Mouse (Mus musculus): ENCODE measurements around the gene Gm9945. TPM values are rescaled to one million over a fixed set of nuclear protein-coding genes. Genes with fewer than 3 reads are reported as not detected.

Gene Gm9945
- polyA plus RNA-seq, 2 experiments, result not detected

DNA sequence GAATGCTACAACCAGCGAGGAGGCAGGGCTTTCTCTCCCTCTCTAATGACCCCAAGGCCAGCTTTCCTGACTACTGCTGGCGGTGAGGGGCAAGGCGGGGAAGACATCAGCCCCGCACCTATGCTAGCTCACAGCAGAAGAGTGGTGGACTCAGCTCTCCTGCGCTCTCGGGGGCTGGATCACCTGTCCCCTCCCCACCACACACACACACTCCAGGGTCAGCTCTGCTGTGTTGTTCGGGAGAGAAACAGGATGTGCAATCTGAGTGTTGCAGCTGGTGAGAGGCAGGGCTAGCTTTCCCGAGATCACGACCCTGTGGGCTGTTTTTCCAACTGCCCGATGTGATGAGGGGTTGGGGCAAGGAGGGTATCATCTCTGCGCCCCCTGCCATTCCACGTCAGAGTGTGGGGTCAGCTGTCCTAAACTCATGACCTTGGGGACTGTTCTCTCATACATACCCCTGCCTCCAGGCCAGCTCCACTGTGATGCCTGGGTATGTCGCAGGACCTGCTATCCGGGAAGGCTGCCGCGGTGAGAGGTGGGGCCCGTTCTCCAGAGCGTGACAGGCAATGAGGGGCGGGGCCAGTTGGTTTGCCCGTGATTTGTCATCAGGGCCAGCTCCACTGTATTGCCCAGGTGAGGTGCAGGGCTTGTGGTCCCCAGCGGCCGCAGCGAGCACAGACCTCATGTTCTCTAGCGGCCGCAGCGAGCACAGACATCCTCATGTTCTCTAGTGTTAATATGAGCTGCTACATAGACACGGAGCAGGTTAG is 7.0 kb downstream of the Gm9945 start:
- no peak for TF ChIP-seq POLR2A (IDR thresholded peaks at IDR 0.05; ENCODE audit: borderline replicate concordance, extremely low read depth, insufficient read depth, insufficient read length)
- no peak overlapping the region; the same call in 1 of the 2 replicates for H3K9ac ChIP-seq (ENCODE audit: low read depth, low read length, severe bottlenecking)
- H3K9me3 ChIP-seq (ENCODE audit: control insufficient read depth, low read length), result no peaks in the 10 kb centered on the region
- no peaks in the 10 kb centered on the region for H3K36me3 ChIP-seq (ENCODE audit: control insufficient read depth, insufficient read depth, low read length)
- 9% methylated on average over 27 of the region's 27 CpGs for WGBS
- DNase-seq (ENCODE audit: low spot score) (no peak), ATAC-seq (ENCODE audit: low FRiP score, low read depth) (no peak)
- H3K4me1 ChIP-seq (ENCODE audit: control insufficient read depth, insufficient read depth, low read length), result 0 out of 2 replicates have a peak, but pooled peaks cover 6% of the 10 kb centered on the region
- peaks cover 7% of the 10 kb centered on the region; the same call in 1 of the 2 replicates for H3K27me3 ChIP-seq (ENCODE audit: control insufficient read depth, insufficient read depth, low read length)
- peak overlapping the region; percentile 23 for H3K4me3 ChIP-seq (replicated peaks; ENCODE audit: low read length)
- H3K4me2 ChIP-seq (replicated peaks; ENCODE audit: low read depth, low read length, severe bottlenecking), result peak overlapping the region; percentile 40
- no peak overlapping the region for H3K27ac ChIP-seq (replicated peaks; ENCODE audit: low read depth, low read length)

DNA sequence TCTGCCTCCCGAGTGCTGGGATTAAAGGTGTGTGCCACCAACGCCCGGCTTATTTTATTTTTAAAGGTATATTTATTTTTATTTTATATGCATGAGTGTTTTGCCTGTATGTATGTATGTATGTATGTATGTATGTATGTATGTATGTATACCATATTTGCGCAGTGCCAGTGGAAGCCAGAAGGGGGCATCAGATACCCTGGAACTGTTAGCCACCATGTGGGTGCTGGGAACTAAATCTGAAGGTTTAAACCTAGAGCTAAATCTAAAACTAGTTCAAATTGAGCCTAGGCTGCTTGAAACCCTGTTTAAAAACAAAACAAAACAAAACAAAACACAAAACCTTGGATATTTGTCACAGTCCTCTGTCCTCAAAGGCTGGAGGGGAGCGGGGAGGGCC is 9.0 kb downstream of the Gm9945 start:
- Histone ChIP-seq H3K27ac (replicated peaks; ENCODE audit: low read depth, low read length) (no peak overlapping the region), H3K9ac (ENCODE audit: low read depth, low read length, severe bottlenecking) (no peak overlapping the region), H3K4me2 (replicated peaks; ENCODE audit: low read depth, low read length, severe bottlenecking) (no peak overlapping the region), H3K27me3 (ENCODE audit: control insufficient read depth, insufficient read depth, low read length) (peaks cover 7% of the 10 kb centered on the region; the same call in 1 of the 2 replicates), H3K4me3 (replicated peaks; ENCODE audit: low read length) (no peak overlapping the region), H3K4me1 (ENCODE audit: control insufficient read depth, insufficient read depth, low read length) (0 out of 2 replicates have a peak, but pooled peaks cover 6% of the 10 kb centered on the region), H3K36me3 (ENCODE audit: control insufficient read depth, insufficient read depth, low read length) (no peaks in the 10 kb centered on the region), H3K9me3 (ENCODE audit: control insufficient read depth, low read length) (no peaks in the 10 kb centered on the region)
- TF ChIP-seq POLR2A (IDR thresholded peaks at IDR 0.05; ENCODE audit: borderline replicate concordance, extremely low read depth, insufficient read depth, insufficient read length), result no peak
- no peak for DNase-seq (ENCODE audit: low spot score)
- 95% methylated on average over 5 of the region's 5 CpGs for WGBS
- no peak for ATAC-seq (ENCODE audit: low FRiP score, low read depth)

DNA sequence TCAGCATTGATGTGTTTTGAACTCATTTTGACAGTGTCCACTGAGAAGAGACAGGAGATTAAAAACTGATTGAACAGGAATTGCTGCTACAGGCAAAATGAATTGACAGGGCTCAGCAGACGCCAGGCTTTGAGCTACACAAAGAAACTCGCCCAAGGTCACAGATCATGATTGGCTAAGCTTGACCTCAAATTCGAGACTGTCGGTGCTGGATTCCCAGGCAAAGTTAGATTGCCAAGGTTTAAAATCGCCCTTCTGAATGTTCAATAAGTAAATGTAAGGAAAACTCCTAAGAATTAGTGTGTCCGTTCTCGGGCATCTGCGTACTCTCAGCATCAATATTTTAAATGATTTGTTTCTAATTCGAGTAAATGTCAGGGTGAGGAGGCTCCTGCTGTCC is 9.5 kb downstream of the Gm9945 start:
- DNase-seq (ENCODE audit: low spot score), result no peak
- Histone ChIP-seq H3K9ac (ENCODE audit: low read depth, low read length, severe bottlenecking) (no peak overlapping the region), H3K27me3 (ENCODE audit: control insufficient read depth, insufficient read depth, low read length) (peaks cover 7% of the 10 kb centered on the region; the same call in 1 of the 2 replicates), H3K9me3 (ENCODE audit: control insufficient read depth, low read length) (no peaks in the 10 kb centered on the region), H3K27ac (replicated peaks; ENCODE audit: low read depth, low read length) (no peak overlapping the region), H3K4me3 (replicated peaks; ENCODE audit: low read length) (no peak overlapping the region), H3K36me3 (ENCODE audit: control insufficient read depth, insufficient read depth, low read length) (no peaks in the 10 kb centered on the region), H3K4me1 (ENCODE audit: control insufficient read depth, insufficient read depth, low read length) (0 out of 2 replicates have a peak, but pooled peaks cover 6% of the 10 kb centered on the region), H3K4me2 (replicated peaks; ENCODE audit: low read depth, low read length, severe bottlenecking) (no peak overlapping the region)
- no peak for TF ChIP-seq POLR2A (IDR thresholded peaks at IDR 0.05; ENCODE audit: borderline replicate concordance, extremely low read depth, insufficient read depth, insufficient read length)
- ATAC-seq (ENCODE audit: low FRiP score, low read depth), result no peak
- 88% methylated on average over 9 of the region's 9 CpGs for WGBS

DNA sequence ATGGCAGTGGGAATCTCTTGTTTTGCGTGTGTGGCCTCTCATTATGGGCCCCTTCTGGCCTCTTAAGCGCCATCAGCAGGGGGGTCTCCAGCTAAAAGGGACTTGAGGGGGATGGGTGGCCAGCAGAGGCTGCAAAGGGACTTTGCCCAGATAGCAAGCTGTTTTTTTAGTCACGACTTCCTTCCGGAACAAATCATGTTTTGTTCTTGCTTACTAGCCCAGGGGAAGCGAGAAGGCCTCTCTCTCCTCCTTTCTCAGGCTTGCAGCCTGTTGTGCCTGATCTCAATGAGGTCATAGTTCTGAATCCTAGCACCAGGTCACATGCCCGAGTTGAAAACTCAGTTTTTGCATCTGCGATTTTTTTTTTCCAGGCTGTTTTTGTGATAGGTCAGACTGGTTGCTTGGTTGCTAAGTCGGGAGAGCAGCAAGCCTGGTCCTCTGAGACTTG is 12.0 kb downstream of the Gm9945 start:
- H3K27me3 ChIP-seq (ENCODE audit: control insufficient read depth, insufficient read depth, low read length), result peaks cover 5% of the 10 kb centered on the region; the same call in 1 of the 2 replicates
- H3K36me3 ChIP-seq (ENCODE audit: control insufficient read depth, insufficient read depth, low read length), result no peaks in the 10 kb centered on the region
- H3K4me3 ChIP-seq (replicated peaks; ENCODE audit: low read length), result no peak overlapping the region
- DNase-seq (ENCODE audit: low spot score) (no peak), ATAC-seq (ENCODE audit: low FRiP score, low read depth) (no peak)
- H3K4me1 ChIP-seq (ENCODE audit: control insufficient read depth, insufficient read depth, low read length), result peaks cover 7% of the 10 kb centered on the region; the same call in 1 of the 2 replicates
- H3K9me3 ChIP-seq (ENCODE audit: control insufficient read depth, low read length), result no peaks in the 10 kb centered on the region
- no peak overlapping the region for H3K27ac ChIP-seq (replicated peaks; ENCODE audit: low read depth, low read length)
- 35% methylated on average over 8 of the region's 8 CpGs for WGBS
- H3K4me2 ChIP-seq (replicated peaks; ENCODE audit: low read depth, low read length, severe bottlenecking), result no peak overlapping the region
- no peak for TF ChIP-seq POLR2A (IDR thresholded peaks at IDR 0.05; ENCODE audit: borderline replicate concordance, extremely low read depth, insufficient read depth, insufficient read length)
- H3K9ac ChIP-seq (ENCODE audit: low read depth, low read length, severe bottlenecking), result no peak overlapping the region

- no peak overlapping the region for H3K9ac ChIP-seq (ENCODE audit: low read depth, low read length, severe bottlenecking)
- no peak overlapping the region for H3K27ac ChIP-seq (replicated peaks; ENCODE audit: low read depth, low read length)
- DNase-seq (ENCODE audit: low spot score) (no peak), ATAC-seq (ENCODE audit: low FRiP score, low read depth) (no peak)
- no peaks in the 10 kb centered on the region for H3K36me3 ChIP-seq (ENCODE audit: control insufficient read depth, insufficient read depth, low read length)
- WGBS, result 33% methylated on average over 3 of the region's 3 CpGs
- H3K4me2 ChIP-seq (replicated peaks; ENCODE audit: low read depth, low read length, severe bottlenecking), result no peak overlapping the region
- TF ChIP-seq POLR2A (IDR thresholded peaks at IDR 0.05; ENCODE audit: borderline replicate concordance, extremely low read depth, insufficient read depth, insufficient read length), result no peak
- H3K27me3 ChIP-seq (ENCODE audit: control insufficient read depth, insufficient read depth, low read length), result no peaks in the 10 kb centered on the region
- no peak overlapping the region for H3K4me3 ChIP-seq (replicated peaks; ENCODE audit: low read length)
- peaks cover 4% of the 10 kb centered on the region; the same call in 1 of the 2 replicates for H3K4me1 ChIP-seq (ENCODE audit: control insufficient read depth, insufficient read depth, low read length)
- no peaks in the 10 kb centered on the region for H3K9me3 ChIP-seq (ENCODE audit: control insufficient read depth, low read length)
Observed at GRCm38 (mm10) chr11:53493243-53493955, 13.4 kb downstream of the Gm9945 start.
